Mouse (Mus musculus) Patski (cell line): ENCODE results near the gene Plch2. TPM values are rescaled to one million over a fixed set of nuclear protein-coding genes. Genes with fewer than 3 reads are reported as not detected.

Experiments used
- ATAC-seq: fragments of 100-300 bp; one replicate; pipeline ENCODE4 v1.8.0; 2021
- CTCF ChIA-PET: fragments of 350-600 bp; sonication (Branson Sonifier 250); formaldehyde crosslinking; loops from one replicate; lab custom pipeline; 2022; ENCODE audit warnings: inconsistent platforms; lab: Charles Lee
- POLR2A ChIA-PET: fragments of 350-600 bp; sonication (Branson Sonifier 250); formaldehyde crosslinking; loops from one replicate; lab custom pipeline; 2022; ENCODE audit warnings: antibody characterized with exemption, inconsistent platforms; lab: Charles Lee
- DNase-seq: peaks from one replicate; pipeline ENCODE4 v3.0.0-alpha.2; 2011; ENCODE audit warnings: low read depth, low spot score
- H3K27me3 ChIP-seq: fragments of 371-371 bp; one replicate; pipeline ENCODE4 v1.5.1; 2021
- CTCF ChIP-seq: fragments of 100-300 bp; IDR thresholded peaks from one replicate; pipeline ENCODE4 v1.5.1; 2021
- in situ Hi-C: fragments of 300-500 bp; cut with MboI; formaldehyde crosslinking; loops from 3 replicates; pipeline ENCODE4 v1.11.1; 2018; ENCODE audit warnings: low pct_unique_long_range_greater_than_20kb, mixed read lengths
- polyA plus RNA-seq: library from polyadenylated mRNA; unstranded; gene quantifications from one replicate; pipeline ENCODE4 v1.2.3, GENCODE M21; 2021

Plch2 gene
- polyA plus RNA-seq, 1 experiment from 2014 or later: 0.49 TPM

DNA sequence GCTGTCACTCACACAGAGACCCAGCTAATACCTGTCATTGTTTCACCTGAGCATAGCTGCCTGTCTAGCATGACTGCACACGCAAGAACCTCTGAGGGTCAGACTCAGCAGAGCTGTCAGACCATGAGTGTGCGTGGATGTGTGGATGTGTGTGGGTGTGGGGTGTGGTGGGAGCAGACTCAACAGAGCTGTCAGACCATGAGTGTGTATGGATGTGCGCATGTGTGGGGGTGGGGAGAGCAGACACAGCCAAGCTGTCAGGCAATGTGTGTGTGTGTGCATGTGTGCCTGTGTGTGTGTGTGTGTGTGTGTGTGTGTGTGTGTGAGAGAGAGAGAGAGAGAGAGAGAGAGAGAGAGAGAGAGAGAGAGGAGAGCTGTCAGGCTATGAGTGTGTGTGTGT, 51.3 kb downstream of the Plch2 start:
- no peaks in the 10 kb centered on the region for H3K27me3 ChIP-seq
- no peak for ATAC-seq

GRCm38 (mm10) chr4:154999379-154999778, 57.2 kb downstream of the Plch2 start:
- no peak for DNase-seq
- TF ChIP-seq CTCF: no peak
- ChIA-PET CTCF (no interaction called here), POLR2A (interaction anchor here (0.6 kb wide), 1 partner anchor 9 kb away, joined by 3 read pairs; no protein-coding TSS in a partner anchor)
- in situ Hi-C loops: no loop called here
- peaks cover 7% of the 10 kb centered on the region for H3K27me3 ChIP-seq
- no peak for ATAC-seq

More for the DNA sequence above, 51.3 kb downstream of the Plch2 start:
- TF ChIP-seq CTCF: no peak
- DNase-seq: no peak
- in situ Hi-C loops: no loop called here
- ChIA-PET CTCF (no interaction called here), POLR2A (no interaction called here)

DNA sequence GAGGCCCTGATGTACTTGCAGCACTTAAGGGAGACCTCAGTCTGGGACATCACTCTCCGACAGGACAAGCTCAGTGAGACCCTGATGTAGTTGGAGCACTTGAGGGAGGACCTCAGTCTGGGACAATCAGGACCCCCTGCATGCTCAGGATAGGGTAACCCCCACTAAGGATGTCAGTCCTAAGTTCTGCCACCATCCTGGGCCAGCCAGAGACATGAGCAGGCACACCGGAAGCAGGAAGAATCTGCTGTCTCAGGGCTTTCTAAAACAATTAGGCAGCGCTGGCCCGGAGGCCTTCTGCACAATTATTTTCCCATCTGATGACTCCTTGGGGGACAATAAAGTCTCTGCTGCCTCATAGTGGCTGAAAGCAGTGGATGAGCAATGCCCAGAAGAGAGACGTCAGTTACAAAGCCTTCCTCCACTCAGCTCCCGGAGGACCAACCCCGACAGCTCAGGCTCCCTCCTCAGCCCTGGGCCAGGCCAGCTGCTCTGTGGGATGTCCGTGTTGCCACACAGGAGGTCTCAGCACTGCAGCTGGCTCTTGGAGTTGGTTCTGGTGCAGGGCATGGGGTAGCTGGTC, 59.9 kb downstream of the Plch2 start:
- DNase-seq (no peak), ATAC-seq (no peak)
- in situ Hi-C loops: no loop called here
- peaks cover 7% of the 10 kb centered on the region for H3K27me3 ChIP-seq
- POLR2A ChIA-PET: no interaction called here
- TF ChIP-seq CTCF: no peak
- CTCF ChIA-PET: no interaction called here

DNA sequence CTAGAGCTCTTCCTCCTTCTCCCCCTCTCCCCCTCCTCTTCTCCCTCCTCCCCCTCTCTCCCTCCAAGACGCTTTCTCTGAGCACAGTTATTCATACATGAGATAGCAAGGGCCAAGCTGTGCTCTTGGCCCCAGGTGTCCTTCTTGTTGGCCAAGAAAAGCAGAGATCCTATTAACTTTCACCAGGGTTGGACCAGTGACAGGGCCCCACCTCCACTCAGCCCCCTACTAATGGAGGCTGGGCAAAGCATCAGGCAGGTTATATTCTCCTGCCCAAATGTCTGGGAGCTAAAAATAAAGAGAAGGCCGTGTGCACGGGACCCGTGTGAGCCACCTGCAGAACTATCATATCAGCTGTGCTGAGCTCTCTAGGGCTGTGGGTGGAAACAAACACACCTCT, 61.7 kb downstream of the Plch2 start:
- TF ChIP-seq CTCF: no peak
- ATAC-seq: no peak
- no peak for DNase-seq
- ChIA-PET POLR2A (no interaction called here), CTCF (interaction anchor here (1.3 to 1.5 kb wide), 2 partner anchors 19 to 72 kb away, joined by 3 to 4 read pairs; partner anchors contain the start of gene Pex10)
- H3K27me3 ChIP-seq: peaks cover 7% of the 10 kb centered on the region
- in situ Hi-C loops: no loop called here

GRCm38 (mm10) chr4:154986750-154987149, 69.8 kb downstream of the Plch2 start:
- ChIA-PET POLR2A (no interaction called here), CTCF (no interaction called here)
- ATAC-seq (no peak), DNase-seq (no peak)
- TF ChIP-seq CTCF: no peak
- H3K27me3 ChIP-seq: peaks cover 4% of the 10 kb centered on the region
- in situ Hi-C loops: no loop called here

GRCm38 (mm10) chr4:154986096-154986495, 70.5 kb downstream of the Plch2 start:
- in situ Hi-C loops: no loop called here

DNA sequence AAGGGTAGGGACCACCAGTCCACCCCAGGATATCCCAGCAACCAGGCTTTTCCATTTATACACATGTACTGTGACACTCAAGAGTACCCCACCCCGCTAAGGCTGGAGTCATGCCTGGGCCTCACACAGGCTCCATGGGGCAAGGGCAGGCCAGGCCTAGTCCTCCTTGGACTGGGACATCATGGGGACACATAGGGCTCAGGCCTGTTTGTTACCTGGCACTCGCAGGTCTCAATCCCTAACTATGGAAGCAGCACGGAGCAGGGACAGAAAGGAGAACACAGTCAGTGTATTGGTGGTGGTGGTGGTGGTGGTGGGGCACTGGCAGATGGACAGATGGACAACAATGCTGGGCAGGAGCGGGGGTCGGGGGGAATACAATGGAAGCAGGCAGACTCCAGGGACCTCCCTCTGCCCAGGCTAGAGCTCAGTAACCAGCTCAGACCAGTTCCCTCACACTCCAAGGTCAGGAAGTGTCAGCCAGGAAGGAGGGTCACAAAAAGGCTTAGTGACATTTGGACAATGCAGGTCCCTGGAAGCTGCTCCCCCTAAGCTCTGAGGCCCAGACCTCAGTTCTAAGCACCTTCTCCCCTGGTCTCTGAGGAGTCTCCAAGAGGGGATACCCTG, 71.3 kb downstream of the Plch2 start:
- ATAC-seq (no peak), DNase-seq (no peak)
- H3K27me3 ChIP-seq: peaks cover 4% of the 10 kb centered on the region
- in situ Hi-C loops: no loop called here
- no peak for TF ChIP-seq CTCF
- ChIA-PET CTCF (interaction anchor here (0.9 to 2.2 kb wide), 3 partner anchors 9 to 28 kb away, joined by 3 to 8 read pairs (median 4); no protein-coding TSS in a partner anchor), POLR2A (interaction anchor here (1.2 kb wide), 1 partner anchor 80 kb away, joined by 3 read pairs; no protein-coding TSS in a partner anchor)

More at GRCm38 (mm10) chr4:154986096-154986495, 70.5 kb downstream of the Plch2 start:
- DNase-seq: no peak
- no peak for ATAC-seq
- H3K27me3 ChIP-seq: peaks cover 4% of the 10 kb centered on the region
- POLR2A ChIA-PET: interaction anchor here (1.2 kb wide), 1 partner anchor 79 kb away, joined by 3 read pairs; no protein-coding TSS in a partner anchor
- CTCF ChIA-PET: interaction anchor here (0.9 to 1.2 kb wide), 2 partner anchors 9 to 20 kb away, joined by 3 to 4 read pairs; no protein-coding TSS in a partner anchor
- no peak for TF ChIP-seq CTCF

DNA sequence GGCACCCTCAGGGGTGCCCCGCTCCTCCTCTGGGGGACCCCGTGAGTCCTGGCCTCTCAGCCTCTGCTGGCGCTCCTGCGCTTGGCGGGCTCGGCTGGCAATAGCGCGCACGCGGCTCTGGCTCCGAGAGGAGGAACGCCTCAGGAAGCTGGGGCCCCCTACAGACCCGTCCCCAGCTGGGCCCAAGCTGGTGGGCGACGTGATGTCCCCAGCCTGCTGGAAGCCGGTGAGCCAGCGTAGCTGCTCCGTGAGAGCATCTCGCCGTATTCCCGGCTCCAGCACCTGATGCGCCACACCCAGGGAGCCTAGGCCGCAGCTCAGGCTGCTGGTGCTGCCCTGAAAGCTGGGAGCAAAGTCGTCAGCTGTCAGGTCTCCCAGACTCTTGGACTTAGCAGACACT, 72.8 kb downstream of the Plch2 start:
- DNase-seq (no peak), ATAC-seq (no peak)
- ChIA-PET POLR2A (no interaction called here), CTCF (interaction anchor here (2.2 kb wide), 1 partner anchor 30 kb away, joined by 8 read pairs; no protein-coding TSS in a partner anchor)
- in situ Hi-C loops: no loop called here
- no peak for TF ChIP-seq CTCF
- H3K27me3 ChIP-seq: no peaks in the 10 kb centered on the region

GRCm38 (mm10) chr4:154982247-154983120, 74.1 kb downstream of the Plch2 start:
- in situ Hi-C loops: no loop called here
- no peak for TF ChIP-seq CTCF
- POLR2A ChIA-PET: no interaction called here
- no peaks in the 10 kb centered on the region for H3K27me3 ChIP-seq
- DNase-seq: no peak
- no peak for ATAC-seq
- CTCF ChIA-PET: interaction anchor here (1.1 to 2.0 kb wide), 2 partner anchors 14 to 83 kb away, joined by 3 to 10 read pairs; no protein-coding TSS in a partner anchor

- ATAC-seq (no peak), DNase-seq (no peak)
- CTCF ChIA-PET: interaction anchor here (1.1 to 2.0 kb wide), 2 partner anchors 13 to 84 kb away, joined by 3 to 10 read pairs; no protein-coding TSS in a partner anchor
- POLR2A ChIA-PET: no interaction called here
- no peak for TF ChIP-seq CTCF
- in situ Hi-C loops: no loop called here
- H3K27me3 ChIP-seq: no peaks in the 10 kb centered on the region
Measured at GRCm38 (mm10) chr4:154981530-154981929, 75.1 kb downstream of the Plch2 start.
